Mouse (Mus musculus): ENCODE results near the gene Foxp1.

GRCm38 (mm10) chr6:98928365-98928764 is 594.2 kb downstream of the Foxp1 start:
- TF ChIP-seq CTCF (IDR thresholded peaks at IDR 0.05) (no peak), EP300 (IDR thresholded peaks at IDR 0.05) (no peak)
